Mouse (Mus musculus) lung, postnatal 36 days (tissue): ENCODE results near the gene Trio.

Experiments
- DNase-seq: peaks from one replicate; pipeline ENCODE4 v3.0.0; 2022; ENCODE audit warnings: mixed read lengths

The Trio gene

GRCm38 (mm10) chr15:27697632-27698031 is 328.0 kb downstream of the Trio start:
- DNase-seq: no peak

GRCm38 (mm10) chr15:27693235-27693634 is 332.4 kb downstream of the Trio start:
- no peak for DNase-seq

- DNase-seq: no peak
Observed at GRCm38 (mm10) chr15:27692161-27692560, 333.5 kb downstream of the Trio start.

- no peak for DNase-seq
Observed at GRCm38 (mm10) chr15:27691213-27691612, 334.4 kb downstream of the Trio start.

- peak; percentile 43 for DNase-seq
Observed at GRCm38 (mm10) chr15:27688041-27688651, 337.5 kb downstream of the Trio start.

GRCm38 (mm10) chr15:27684813-27685212 is 340.8 kb downstream of the Trio start:
- DNase-seq: no peak

- no peak for DNase-seq
Observed at GRCm38 (mm10) chr15:27683206-27683605, 342.4 kb downstream of the Trio start.

GRCm38 (mm10) chr15:27682619-27683018 is 343.0 kb downstream of the Trio start:
- no peak for DNase-seq

- peak; percentile 97 for DNase-seq
Observed at GRCm38 (mm10) chr15:27681419-27682187, 344.0 kb downstream of the Trio start, which contains the start of gene Otulinl. Gene Otulinl (minus strand): TSS chr15:27681579.

GRCm38 (mm10) chr15:27680997-27681396 is 344.7 kb downstream of the Trio start:
- peak; percentile 32 for DNase-seq
